In the genomic region with DNA sequence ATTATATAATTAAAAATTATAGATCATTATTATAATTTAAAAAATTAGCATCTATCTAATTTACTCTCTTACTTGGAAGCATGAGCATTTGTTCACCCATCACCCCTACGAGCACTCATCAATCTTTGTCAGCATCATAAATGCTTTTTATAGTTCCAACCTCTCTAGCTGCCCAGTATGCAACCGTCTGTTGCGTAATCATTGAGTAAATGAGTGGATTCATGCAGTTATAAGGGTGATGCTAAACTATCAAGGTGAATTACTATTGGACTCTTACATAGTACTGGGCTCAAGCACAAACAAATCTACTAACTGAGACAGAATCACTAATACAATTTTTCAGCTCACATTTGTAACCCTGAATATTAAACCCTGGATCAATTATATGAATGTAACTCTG, we compare ENCODE assay signal across 23 mouse cellular contexts. TPM values are rescaled to one million over a fixed set of nuclear protein-coding genes. Genes with fewer than 3 reads are reported as not detected.
A peak's percentile ranks its signal among the peaks of the same experiment; 100 is the strongest.
DNase-seq lines count a peak whose midpoint lies in the region; ATAC-seq and TF ChIP-seq lines count a peak whose summit lies in the region.
"Had no signal": no experiment of that assay in that cellular context is flagged by ENCODE, and none has a peak within 500 bp of the region (broad histone marks: within the 10 kb centered on the region; RNA-seq: fewer than 3 reads in every experiment).

No protein-coding gene starts in this region.

- 72% methylated on average over 3 of the region's 3 CpGs for WGBS in liver, adult 2 months
- 81% methylated on average over 3 of the region's 3 CpGs for WGBS in liver, embryonic 11.5 days

- H3K9ac ChIP-seq in liver, adult 2 months (ENCODE audit: low read depth, low read length) = no peak overlapping the region
- no peak overlapping the region for H3K9ac ChIP-seq in liver, embryonic 11.5 days (ENCODE audit: low read depth, low read length)

- TF ChIP-seq CTCF in liver, adult 2 months (IDR thresholded peaks at IDR 0.05; ENCODE audit: low read depth, low read length) = no peak
- no peak for TF ChIP-seq CTCF in C2C12 (IDR thresholded peaks at IDR 0.05; ENCODE audit: control insufficient read depth, insufficient read depth, insufficient read length)

- DNase-seq in liver, adult 2 months (ENCODE audit: extremely low read depth, low read depth, low spot score) = peak; percentile 6
- DNase-seq in liver, embryonic 11.5 days (ENCODE audit: low spot score) = no peak
- DNase-seq in adrenal gland, adult 2 months = no peak
- DNase-seq in spleen, adult 12 weeks (ENCODE audit: low spot score) = no peak
- DNase-seq: adrenal gland, adult 8-10 months; adrenal gland, postnatal 10 days; adrenal gland, postnatal 14 days; adrenal gland, postnatal 25 days; adrenal gland, postnatal 36 days; B cell, adult 2 months; cerebellum, adult 11 months; cerebellum, adult 11-12 months; cerebellum, adult 18-20 months; cerebellum, adult 2 months; cerebellum, adult 8-10 months had no signal

- H3K27ac ChIP-seq in liver, adult 2 months (replicated peaks; ENCODE audit: insufficient read depth, low read depth, low read length) = no peak overlapping the region
- no peak overlapping the region for H3K27ac ChIP-seq in liver, embryonic 11.5 days (ENCODE audit: low read depth, low read length)

- H3K79me3 ChIP-seq in C2C12 (ENCODE audit: low read depth) = no peaks in the 10 kb centered on the region

- no peak for TF ChIP-seq POLR2A in liver, adult 2 months (IDR thresholded peaks at IDR 0.05; ENCODE audit: extremely low read depth, insufficient read depth, low read length)
- no peak for TF ChIP-seq POLR2A in myocyte (IDR thresholded peaks at IDR 0.05; ENCODE audit: insufficient read length, low read depth)

- H3K9me3 ChIP-seq in liver, embryonic 11.5 days (ENCODE audit: control insufficient read depth, low read length) = no peaks in the 10 kb centered on the region

- H3K4me2 ChIP-seq in liver, embryonic 11.5 days = no peak overlapping the region
- H3K4me2 ChIP-seq in myocyte (ENCODE audit: low read depth) = no peak overlapping the region

- H3K27me3 ChIP-seq in liver, adult 2 months (ENCODE audit: control insufficient read depth, insufficient read depth, low read length) = no peaks in the 10 kb centered on the region
- no peaks in the 10 kb centered on the region for H3K27me3 ChIP-seq in liver, embryonic 11.5 days (replicated peaks; ENCODE audit: control insufficient read depth, insufficient read depth, low read length)
- H3K27me3 ChIP-seq in C2C12 (ENCODE audit: control insufficient read depth, insufficient read depth, insufficient read length) (no peaks in the 10 kb centered on the region), myocyte (ENCODE audit: control insufficient read depth, insufficient read depth, insufficient read length) (no peaks in the 10 kb centered on the region)
- H3K27me3 ChIP-seq: CH12.LX, Patski had no signal

- no peaks in the 10 kb centered on the region for H3K4me1 ChIP-seq in liver, adult 2 months (ENCODE audit: control insufficient read depth, insufficient read depth, low read length)
- no peaks in the 10 kb centered on the region for H3K4me1 ChIP-seq in liver, embryonic 11.5 days (replicated peaks; ENCODE audit: control insufficient read depth, insufficient read depth, low read length)

- H3K79me2 ChIP-seq in liver, adult 2 months (ENCODE audit: control insufficient read depth, insufficient read depth, low read length) = no peaks in the 10 kb centered on the region
- H3K79me2 ChIP-seq in C2C12 (ENCODE audit: control insufficient read depth, insufficient read depth) (no peaks in the 10 kb centered on the region), myocyte (ENCODE audit: control insufficient read depth, insufficient read depth) (no peaks in the 10 kb centered on the region)

- H3K4me3 ChIP-seq in liver, adult 2 months (ENCODE audit: insufficient read depth, low read depth, low read length) = no peak overlapping the region
- H3K4me3 ChIP-seq in liver, embryonic 11.5 days (ENCODE audit: low read depth, low read length) = no peak overlapping the region
- no peak overlapping the region for H3K4me3 ChIP-seq in C2C12 (ENCODE audit: insufficient read depth, poor library complexity, severe bottlenecking)
- no peak overlapping the region for H3K4me3 ChIP-seq in myocyte

- ATAC-seq in liver, embryonic 11.5 days (replicated peaks; ENCODE audit: low FRiP score) = no peak
- ATAC-seq: activated CD4-positive, CD25-positive, alpha-beta regulatory T cell, adult 4 months; CD4-positive, CD25-positive, alpha-beta regulatory T cell, adult 4 months; Patski had no signal

- no peak overlapping the region for H3ac ChIP-seq in C2C12 (ENCODE audit: control insufficient read depth, insufficient read length, low read depth)
- no peak overlapping the region for H3ac ChIP-seq in myocyte (ENCODE audit: control insufficient read depth, insufficient read length)

- no peaks in the 10 kb centered on the region for H3K36me3 ChIP-seq in liver, adult 2 months (ENCODE audit: control insufficient read depth, insufficient read depth, low read length)
- H3K36me3 ChIP-seq in liver, embryonic 11.5 days (ENCODE audit: control insufficient read depth, insufficient read depth, low read length) = no peaks in the 10 kb centered on the region
- no peaks in the 10 kb centered on the region for H3K36me3 ChIP-seq in C2C12 (ENCODE audit: control insufficient read depth, insufficient read depth)
- no peaks in the 10 kb centered on the region for H3K36me3 ChIP-seq in myocyte (ENCODE audit: control insufficient read depth, insufficient read depth)
- H3K36me3 ChIP-seq: G1E had no signal

TF ChIP-seq in C2C12, 6 proteins besides CTCF, POLR2A, EP300 and RAD21:
- peak; percentile 60 for TF ChIP-seq CEBPB (IDR thresholded peaks at IDR 0.05; ENCODE audit: low read depth)
- TF ChIP-seq MYOD1 (IDR thresholded peaks at IDR 0.05; ENCODE audit: control insufficient read depth, insufficient read length, low read depth) = no peak
- TF ChIP-seq FOSL1 (IDR thresholded peaks at IDR 0.05; ENCODE audit: insufficient read depth, low read length, poor library complexity, severe bottlenecking) = no peak
- no peak for TF ChIP-seq MYOG (IDR thresholded peaks at IDR 0.05; ENCODE audit: control insufficient read depth, extremely low read depth, insufficient read length)
- TF ChIP-seq MAX (IDR thresholded peaks at IDR 0.05) = no peak
- no peak for TF ChIP-seq USF1 (IDR thresholded peaks at IDR 0.05; ENCODE audit: low read depth)
TF ChIP-seq in C2C12: peak in this region for 1.

TF ChIP-seq in myocyte, 11 proteins besides CTCF, POLR2A, EP300 and RAD21:
- TF ChIP-seq TCF3 (IDR thresholded peaks at IDR 0.05; ENCODE audit: insufficient read length, low read depth) (no peak), CEBPB (IDR thresholded peaks at IDR 0.05; ENCODE audit: insufficient read depth, poor library complexity, severe bottlenecking) (peak; percentile 68)

RNA-seq across cellular contexts. Expression of gene Sorbs2, which starts 44.6 kb away (rescaled TPM):
- 40.7 and 60.9 TPM in 2 replicates for total RNA-seq in liver, adult 2 months (2014; rRNA removed)
- polyA plus RNA-seq in liver, adult 2 months (2012; rRNA removed) = 49.3 and 51.9 TPM in 2 replicates
- polyA plus RNA-seq in liver, embryonic 11.5 days (2014; fragmentation: Nextera tagmentation; extraction: Ambion mirVana) = 5.7 and 6.5 TPM in 2 replicates
- polyA plus RNA-seq in C2C12 (2012; fragmentation: generic; extraction: Trizol) = 0.09 TPM
- polyA plus RNA-seq in myocyte (2012; fragmentation: generic; extraction: Trizol) = 14.3 TPM
- 100 to 1,000 TPM; 131 to 138 TPM for total RNA-seq in adrenal gland, adult 2 months (2021)
- 61.1 and 73.9 TPM in 2 replicates for polyA plus RNA-seq in adrenal gland, adult 2 months (2012; rRNA removed)
- total RNA-seq: CH12.LX, MEL had no signal
- polyA plus RNA-seq: G1E had no signal
